21 mouse cellular contexts compared by ENCODE assay signal in genomic region chr1:64944746-64945145, GRCm38 (mm10). TPM values are rescaled to one million over a fixed set of nuclear protein-coding genes. Genes with fewer than 3 reads are reported as not detected.
DNase-seq lines count a peak whose midpoint lies in the region; ATAC-seq and TF ChIP-seq lines count a peak whose summit lies in the region.
"Had no signal": no experiment of that assay in that cellular context is flagged by ENCODE, and none has a peak within 500 bp of the region (broad histone marks: within the 10 kb centered on the region; RNA-seq: fewer than 3 reads in every experiment).

No protein-coding gene starts in this region.

- no peak for TF ChIP-seq RAD21 in CH12.LX (IDR thresholded peaks at IDR 0.05; ENCODE audit: low read depth, low read length)

- no peak for ATAC-seq in megakaryocyte, adult 5-6 weeks (ENCODE audit: poor library complexity, severe bottlenecking)
- ATAC-seq: forebrain, embryonic 13.5 days; forebrain, embryonic 16.5 days; hindbrain, embryonic 16.5 days; intestine, embryonic 15.5 days had no signal

- intact Hi-C loops in heart, postnatal 14 days (cut with DNase I) = no loop called here

- WGBS in heart, embryonic 10.5 days = 76% methylated on average over 2 of the region's 2 CpGs

- peak overlapping the region; percentile 43; the same call in 1 of the 2 replicates for H3K9ac ChIP-seq in CH12.LX (ENCODE audit: insufficient read depth, low read depth)
- H3K9ac ChIP-seq: forebrain, embryonic 13.5 days; heart, embryonic 15.5 days; hindbrain, embryonic 13.5 days; intestine, embryonic 15.5 days had no signal

- H3K36me3 ChIP-seq in heart, embryonic 10.5 days = peaks cover 6% of the 10 kb centered on the region; the same call in 1 of the 2 replicates
- H3K36me3 ChIP-seq in CH12.LX (replicated peaks in 1 of 2; ENCODE audit: control insufficient read depth in 1 of 2, insufficient read depth in 1 of 2, low read length in 1 of 2) = peaks cover 5 to 16% of the 10 kb centered on the region in 2 experiments
- H3K36me3 ChIP-seq in myocyte (ENCODE audit: control insufficient read depth, insufficient read depth) = no peaks in the 10 kb centered on the region
- H3K36me3 ChIP-seq: heart, embryonic 15.5 days; intestine, embryonic 15.5 days had no signal

- H3K4me1 ChIP-seq in heart, embryonic 10.5 days = peaks cover 30% of the 10 kb centered on the region
- H3K4me1 ChIP-seq in CH12.LX (ENCODE audit: control insufficient read depth in 1 of 2, insufficient read depth in 2 of 2) = peaks cover 12 to 55% of the 10 kb centered on the region in 2 experiments
- H3K4me1 ChIP-seq: forebrain, embryonic 13.5 days; hindbrain, embryonic 10.5 days; intestine, embryonic 15.5 days had no signal

- DNase-seq in heart, embryonic 10.5 days (ENCODE audit: low spot score) = no peak
- no peak for DNase-seq in heart, postnatal 14 days
- no peak for DNase-seq in CH12.LX (ENCODE audit: extremely low read depth)
- peak; percentile 52 for DNase-seq in retina, postnatal 1 day
- no peak for DNase-seq in thymus, postnatal 4 days
- DNase-seq: adrenal gland, postnatal 14 days; B cell, adult 2 months; cerebellum, adult 18-20 months; cerebellum, adult 9-10 months; gastrocnemius, postnatal 10 days; gastrocnemius, postnatal 36 days had no signal

- TF ChIP-seq CTCF in CH12.LX (conservative IDR thresholded peaks at IDR 0.05 in 1 of 2, IDR thresholded peaks at IDR 0.05 in 1 of 2; ENCODE audit: low read depth in 2 of 2, low read length in 2 of 2) = no peak

- H3K4me3 ChIP-seq in heart, embryonic 10.5 days = no peak overlapping the region
- no peak overlapping the region for H3K4me3 ChIP-seq in CH12.LX (replicated peaks in 1 of 3; ENCODE audit: low read depth in 2 of 3, low read length in 2 of 3, poor library complexity in 1 of 3)
- H3K4me3 ChIP-seq in myocyte = no peak overlapping the region
- H3K4me3 ChIP-seq: forebrain, embryonic 10.5 days; forebrain, embryonic 13.5 days; heart, embryonic 15.5 days; hindbrain, embryonic 10.5 days; hindbrain, embryonic 13.5 days; intestine, embryonic 15.5 days had no signal

- peak overlapping the region; percentile 79 for H3K27ac ChIP-seq in heart, embryonic 10.5 days
- 0 out of 2 replicates have a peak overlapping the region, but pooled peaks have one; percentile 1 for H3K27ac ChIP-seq in CH12.LX (ENCODE audit: insufficient read depth, low read depth)
- H3K27ac ChIP-seq: forebrain, embryonic 10.5 days; forebrain, embryonic 13.5 days; hindbrain, embryonic 10.5 days; hindbrain, embryonic 13.5 days; intestine, embryonic 15.5 days had no signal

- H3K9me3 ChIP-seq in heart, embryonic 10.5 days = no peaks in the 10 kb centered on the region
- H3K9me3 ChIP-seq in CH12.LX (replicated peaks; ENCODE audit: low read length) = peaks cover 6% of the 10 kb centered on the region
- H3K9me3 ChIP-seq: forebrain, embryonic 13.5 days; heart, embryonic 15.5 days; hindbrain, embryonic 13.5 days; intestine, embryonic 15.5 days had no signal

- no peak for TF ChIP-seq POLR2A in CH12.LX (IDR thresholded peaks at IDR 0.05; ENCODE audit: low read depth, low read length)
- no peak for TF ChIP-seq POLR2A in myocyte (IDR thresholded peaks at IDR 0.05; ENCODE audit: insufficient read length, low read depth)

- no peak overlapping the region for H3ac ChIP-seq in myocyte (ENCODE audit: control insufficient read depth, insufficient read length)

- no peaks in the 10 kb centered on the region for H3K27me3 ChIP-seq in heart, embryonic 10.5 days (ENCODE audit: insufficient read depth, poor library complexity, severe bottlenecking)
- H3K27me3 ChIP-seq in CH12.LX (replicated peaks) (no peaks in the 10 kb centered on the region), myocyte (ENCODE audit: control insufficient read depth, insufficient read depth, insufficient read length) (no peaks in the 10 kb centered on the region)
- H3K27me3 ChIP-seq: forebrain, embryonic 13.5 days; heart, embryonic 15.5 days; hindbrain, embryonic 13.5 days; intestine, embryonic 15.5 days had no signal

- no peak for TF ChIP-seq EP300 in CH12.LX (IDR thresholded peaks at IDR 0.05; ENCODE audit: low read length)

- dilution Hi-C loops in CH12.LX (cut with MboI; ENCODE audit: extremely low pct_ligation_motif_present, extremely low pct_unique_long_range_greater_than_20kb, low sequenced_read_pairs) = no loop called here

- in situ Hi-C loops in CH12.LX (cut with MboI; ENCODE audit: low pct_ligation_motif_present, low pct_unique_long_range_greater_than_20kb, low sequenced_read_pairs) = no loop called here

- H3K4me2 ChIP-seq in CH12.LX (ENCODE audit: insufficient read depth, low read depth, poor library complexity, severe bottlenecking) (peak overlapping the region; percentile 73; the same call in 1 of the 2 replicates), myocyte (ENCODE audit: low read depth) (peak overlapping the region; percentile 42)
- H3K4me2 ChIP-seq: forebrain, embryonic 13.5 days; heart, embryonic 15.5 days; hindbrain, embryonic 13.5 days; intestine, embryonic 15.5 days had no signal

- H3K79me2 ChIP-seq in CH12.LX (replicated peaks; ENCODE audit: control insufficient read depth, extremely low read depth, insufficient read depth, poor library complexity, severe bottlenecking) (peaks cover 2% of the 10 kb centered on the region; the same call in 1 of the 2 replicates), myocyte (ENCODE audit: control insufficient read depth, insufficient read depth) (no peaks in the 10 kb centered on the region)

TF ChIP-seq in CH12.LX, 34 proteins besides CTCF, POLR2A, EP300 and RAD21:
- TF ChIP-seq MAFK (IDR thresholded peaks at IDR 0.05; ENCODE audit: insufficient replicate concordance, low read length) (no peak), HCFC1 (IDR thresholded peaks at IDR 0.05; ENCODE audit: low read depth, low read length) (no peak), ELF1 (IDR thresholded peaks at IDR 0.05; ENCODE audit: low read depth, low read length) (no peak), E2F4 (IDR thresholded peaks at IDR 0.05; ENCODE audit: insufficient replicate concordance, low read depth, low read length) (no peak), TCF12 (IDR thresholded peaks at IDR 0.05; ENCODE audit: low read depth, low read length) (no peak), SIN3A (IDR thresholded peaks at IDR 0.05; ENCODE audit: low read length) (no peak), ETS1 (conservative IDR thresholded peaks at IDR 0.05; ENCODE audit: low read depth, low read length) (no peak), POLR2AphosphoS2 (IDR thresholded peaks at IDR 0.05; ENCODE audit: low read depth, low read length) (no peak), BHLHE40 (IDR thresholded peaks at IDR 0.05; ENCODE audit: low read depth, low read length) (no peak), UBTF (IDR thresholded peaks at IDR 0.05; ENCODE audit: low read depth, low read length) (no peak), PAX5 (IDR thresholded peaks at IDR 0.05; ENCODE audit: low read length) (no peak), SMC3 (IDR thresholded peaks at IDR 0.05; ENCODE audit: low read depth, low read length) (no peak), RCOR1 (conservative IDR thresholded peaks at IDR 0.05; ENCODE audit: low read depth, low read length) (no peak)

TF ChIP-seq in myocyte, 11 proteins besides CTCF, POLR2A, EP300 and RAD21:
- no peak for TF ChIP-seq SRF (IDR thresholded peaks at IDR 0.05; ENCODE audit: control insufficient read depth, insufficient read length, low read depth)
- TF ChIP-seq TCF3 (IDR thresholded peaks at IDR 0.05; ENCODE audit: insufficient read length, low read depth) = no peak
- no peak for TF ChIP-seq USF1 (IDR thresholded peaks at IDR 0.05; ENCODE audit: low read depth)
- no peak for TF ChIP-seq MAX (IDR thresholded peaks at IDR 0.05; ENCODE audit: low read depth)
- no peak for TF ChIP-seq TCF12 (IDR thresholded peaks at IDR 0.05; ENCODE audit: insufficient read depth, poor library complexity, severe bottlenecking)
- TF ChIP-seq CEBPB (IDR thresholded peaks at IDR 0.05; ENCODE audit: insufficient read depth, poor library complexity, severe bottlenecking) = no peak

RNA-seq across cellular contexts. Expression of gene Plekhm3, which starts 11.9 kb away (rescaled TPM):
- polyA plus RNA-seq in heart, embryonic 10.5 days (2016; fragmentation: Nextera tagmentation; extraction: Ambion mirVana) = 9.3 TPM in 2 replicates
- 10 to 100 TPM in 1 of 2 experiments, 1 to 10 TPM in 1; 6.8 to 10.8 TPM for total RNA-seq in heart, postnatal 14 days (2021)
- total RNA-seq in CH12.LX (2012; rRNA removed) (14.1 and 14.6 TPM in 2 replicates), CH12.LX (2014; rRNA removed) (9.5 and 9.9 TPM in 2 replicates)
- polyA plus RNA-seq in CH12.LX (2012; ENCODE audit: insufficient read length, low read depth) (11.3 and 13.0 TPM in 2 replicates), myocyte (2012; fragmentation: generic; extraction: Trizol) (3.9 TPM)
- total RNA-seq in megakaryocyte, adult 5-6 weeks (2015) = 38.5 and 40.6 TPM in 2 replicates
- total RNA-seq in megakaryocyte, adult 5-6 weeks (2017) = 26.4 and 39.1 TPM in 2 replicates
